Mouse (Mus musculus) liver, adult 2 months (tissue): ENCODE measurements at regions not wholly inside any gene's neighbourhood (a gene's known extent, or its start where the extent isn't known, plus 50 kb on each side); places are given as distances from the start of the nearest gene placed in this dataset.

Source experiments
- CTCF ChIP-seq: fragments of 200-500 bp; IDR thresholded peaks from 2 replicates; pipeline ENCODE4 v1.5.1; 2011; ENCODE audit warnings: low read depth, low read length, control low read depth
- POLR2A ChIP-seq: fragments of 200-500 bp; IDR thresholded peaks from 2 replicates; pipeline ENCODE4 v1.6.1; 2011; ENCODE audit warnings: low read length, control low read depth; ENCODE audit not compliant: insufficient read depth; ENCODE audit errors: extremely low read depth

- TF ChIP-seq POLR2A (no peak), CTCF (no peak)
Measured at GRCm38 (mm10) chr17:4040104-4040664, 344.1 kb upstream of the Nox3 start.
